Mouse (Mus musculus) C2C12 (cell line): Measurements from ENCODE around the gene Ankrd17. TPM values are rescaled to one million over a fixed set of nuclear protein-coding genes. Genes with fewer than 3 reads are reported as not detected.

ENCODE experiments used
- H3K27me3 ChIP-seq: one replicate; pipeline ENCODE4 v1.6.1; 2011; ENCODE audit not compliant: control insufficient read depth, insufficient read depth, insufficient read length
- H3K36me3 ChIP-seq: one replicate; pipeline ENCODE4 v1.6.1; 2011; ENCODE audit not compliant: control insufficient read depth, insufficient read depth
- H3K4me3 ChIP-seq: one replicate; pipeline ENCODE4 v1.5.1; 2011; ENCODE audit warnings: mild to moderate bottlenecking, control low read depth; ENCODE audit not compliant: poor library complexity, insufficient read depth, severe bottlenecking
- H3K79me2 ChIP-seq: one replicate; pipeline ENCODE4 v1.6.1; 2011; ENCODE audit not compliant: control insufficient read depth, insufficient read depth
- H3K79me3 ChIP-seq: one replicate; pipeline ENCODE4 v1.6.1; 2011; ENCODE audit warnings: low read depth, control low read depth
- H3ac ChIP-seq: one replicate; pipeline ENCODE3; 2011; ENCODE audit warnings: low read depth; ENCODE audit not compliant: control insufficient read depth, insufficient read length
- CEBPB ChIP-seq: IDR thresholded peaks from one replicate; pipeline ENCODE4 v1.6.1; 2011; ENCODE audit warnings: low read depth, mild to moderate bottlenecking, control low read depth, moderate library complexity
- CTCF ChIP-seq: IDR thresholded peaks from one replicate; pipeline ENCODE4 v1.5.1; 2011; ENCODE audit not compliant: control insufficient read depth, insufficient read depth, insufficient read length
- FOSL1 ChIP-seq: IDR thresholded peaks from one replicate; pipeline ENCODE4 v1.8.0; 2011; ENCODE audit warnings: mild to moderate bottlenecking, low read length; ENCODE audit not compliant: poor library complexity, insufficient read depth, severe bottlenecking
- MAX ChIP-seq: IDR thresholded peaks from one replicate; pipeline ENCODE4 v1.6.1; 2011; ENCODE audit warnings: mild to moderate bottlenecking, control low read depth
- MYOD1 ChIP-seq: IDR thresholded peaks from one replicate; pipeline ENCODE4 v1.6.1; 2011; ENCODE audit warnings: low read depth; ENCODE audit not compliant: control insufficient read depth, insufficient read length
- MYOG ChIP-seq: IDR thresholded peaks from one replicate; pipeline ENCODE4 v1.6.1; 2011; ENCODE audit not compliant: control insufficient read depth, insufficient read length; ENCODE audit errors: extremely low read depth
- USF1 ChIP-seq: IDR thresholded peaks from one replicate; pipeline ENCODE4 v1.6.1; 2011; ENCODE audit warnings: low read depth, mild to moderate bottlenecking, control low read depth, moderate library complexity
- polyA plus RNA-seq: library from polyadenylated mRNA; unstranded; fragments of >200 nt; fragmentation: generic; extraction: Trizol; gene quantifications from one replicate; pipeline ENCODE4 v1.2.1, GENCODE M21; 2012; ENCODE audit warnings: missing spikeins

Ankrd17 gene
- polyA plus RNA-seq, 1 experiment = 16.0 TPM

- Histone ChIP-seq H3ac (no peak overlapping the region), H3K36me3 (peaks cover 81% of the 10 kb centered on the region), H3K27me3 (no peaks in the 10 kb centered on the region), H3K79me2 (peaks cover 34% of the 10 kb centered on the region), H3K4me3 (no peak overlapping the region), H3K79me3 (peaks cover 11% of the 10 kb centered on the region)
- TF ChIP-seq MYOG (no peak), CEBPB (no peak), MAX (no peak), USF1 (no peak), MYOD1 (no peak), FOSL1 (no peak), CTCF (no peak)
Measured at GRCm38 (mm10) chr5:90298396-90298795, 68.0 kb downstream of the Ankrd17 start.

DNA sequence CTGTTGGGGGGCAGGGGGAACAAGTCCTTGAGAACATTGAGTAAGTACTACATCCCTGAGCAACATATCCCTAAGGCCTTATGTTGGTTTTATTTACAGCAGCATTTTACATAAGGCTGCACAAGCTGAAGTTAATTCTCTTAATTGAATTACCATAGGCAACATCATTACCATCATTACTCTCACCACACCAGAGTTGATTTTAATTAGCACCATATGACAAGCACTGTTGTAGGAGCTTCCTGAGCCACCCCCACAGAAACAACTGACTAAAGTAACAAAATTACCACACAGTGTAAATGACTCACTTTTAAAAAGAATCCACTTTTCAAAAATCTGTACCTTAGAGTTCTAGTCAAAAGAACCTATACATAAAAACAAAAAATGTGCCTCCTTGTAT lies 76.5 kb downstream of the Ankrd17 start:
- no peak overlapping the region for H3ac ChIP-seq
- H3K4me3 ChIP-seq = no peak overlapping the region
- no peaks in the 10 kb centered on the region for H3K79me3 ChIP-seq
- no peaks in the 10 kb centered on the region for H3K27me3 ChIP-seq
- no peaks in the 10 kb centered on the region for H3K79me2 ChIP-seq
- TF ChIP-seq MAX = no peak
- TF ChIP-seq USF1 = no peak
- no peak for TF ChIP-seq CTCF
- no peak for TF ChIP-seq MYOD1
- no peak for TF ChIP-seq MYOG
- TF ChIP-seq FOSL1 = no peak
- no peak for TF ChIP-seq CEBPB
- H3K36me3 ChIP-seq = peaks cover 89% of the 10 kb centered on the region

DNA sequence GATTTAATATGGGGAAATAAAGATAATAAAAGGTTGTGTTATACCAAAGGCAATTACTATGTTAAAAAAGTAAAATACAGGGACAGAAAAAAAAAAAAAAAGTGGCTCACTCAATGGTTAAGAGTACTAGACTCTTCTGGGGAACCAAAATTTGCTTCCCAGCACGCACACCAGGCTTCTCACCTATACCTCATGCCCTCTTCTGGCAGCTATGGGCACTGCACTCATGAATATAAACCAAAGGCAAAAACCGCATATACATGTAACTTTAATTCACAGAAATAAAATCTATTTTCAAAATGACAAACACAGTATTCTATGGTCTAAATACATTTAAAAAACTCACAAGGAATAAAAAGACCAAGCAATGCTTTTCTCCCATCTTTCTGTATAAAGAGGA lies 79.8 kb downstream of the Ankrd17 start:
- TF ChIP-seq MYOD1 (no peak), FOSL1 (no peak), CEBPB (no peak), MYOG (no peak), CTCF (no peak), MAX (no peak), USF1 (no peak)
- H3K79me3 ChIP-seq = no peaks in the 10 kb centered on the region
- H3ac ChIP-seq = no peak overlapping the region
- no peaks in the 10 kb centered on the region for H3K27me3 ChIP-seq
- no peaks in the 10 kb centered on the region for H3K79me2 ChIP-seq
- peaks cover 86% of the 10 kb centered on the region for H3K36me3 ChIP-seq
- no peak overlapping the region for H3K4me3 ChIP-seq

DNA sequence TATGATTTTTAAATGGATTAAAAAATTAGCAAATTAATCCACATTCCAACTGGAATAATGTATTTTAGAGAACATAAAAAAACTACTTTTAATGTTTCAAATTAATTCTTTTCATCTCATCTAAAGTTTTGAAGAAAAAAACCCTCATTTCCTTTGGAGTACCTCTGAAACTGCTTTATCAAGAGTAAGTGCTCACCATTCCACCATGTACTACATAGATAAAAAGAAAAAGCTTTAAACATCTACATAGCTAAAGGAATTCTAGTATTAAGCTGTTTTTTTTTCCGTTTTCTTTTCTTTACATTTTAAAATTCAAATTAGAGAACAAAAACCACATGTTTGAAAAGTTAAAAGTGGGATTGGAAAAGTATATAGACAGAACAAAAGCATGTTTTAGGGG lies 86.3 kb downstream of the Ankrd17 start:
- TF ChIP-seq CEBPB = no peak
- no peak for TF ChIP-seq CTCF
- TF ChIP-seq USF1 = no peak
- H3K79me3 ChIP-seq = peaks cover 3% of the 10 kb centered on the region

GRCm38 (mm10) chr5:90279418-90279817 lies 87.0 kb downstream of the Ankrd17 start:
- Histone ChIP-seq H3K4me3 (no peak overlapping the region), H3K36me3 (peaks cover 75% of the 10 kb centered on the region), H3K79me3 (peaks cover 3% of the 10 kb centered on the region), H3K27me3 (no peaks in the 10 kb centered on the region), H3K79me2 (no peaks in the 10 kb centered on the region), H3ac (no peak overlapping the region)
- TF ChIP-seq FOSL1 (no peak), CEBPB (no peak), MAX (no peak), MYOD1 (no peak), MYOG (no peak), CTCF (no peak), USF1 (no peak)

More for the DNA sequence above, 86.3 kb downstream of the Ankrd17 start:
- no peaks in the 10 kb centered on the region for H3K79me2 ChIP-seq
- no peaks in the 10 kb centered on the region for H3K27me3 ChIP-seq
- H3K4me3 ChIP-seq = no peak overlapping the region
- H3K36me3 ChIP-seq = peaks cover 75% of the 10 kb centered on the region
- H3ac ChIP-seq = no peak overlapping the region

DNA sequence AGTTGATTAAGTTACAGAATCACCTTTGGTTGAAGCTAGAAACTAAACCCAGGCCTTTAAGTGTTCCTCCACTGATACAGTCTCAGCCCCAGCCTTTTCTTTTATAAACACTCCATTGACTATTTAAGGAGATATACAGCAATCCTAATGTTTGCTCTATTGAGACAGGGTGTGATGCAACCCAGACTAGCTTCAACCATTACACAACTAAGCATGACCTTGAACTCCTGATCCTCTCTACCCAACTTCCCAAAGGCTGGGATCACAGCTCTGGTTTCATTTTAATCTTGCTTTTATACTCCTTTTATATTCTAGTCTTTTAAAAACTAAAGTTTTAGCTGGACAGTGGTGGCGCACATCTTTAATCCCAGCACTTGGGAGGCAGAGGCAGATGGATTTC lies 88.9 kb downstream of the Ankrd17 start:
- no peaks in the 10 kb centered on the region for H3K79me2 ChIP-seq
- H3K79me3 ChIP-seq = peaks cover 3% of the 10 kb centered on the region
- no peak overlapping the region for H3K4me3 ChIP-seq
- TF ChIP-seq CEBPB (no peak), CTCF (no peak), MYOG (no peak), MAX (no peak), USF1 (no peak)
- H3K36me3 ChIP-seq = peaks cover 65% of the 10 kb centered on the region
- no peak overlapping the region for H3ac ChIP-seq
- no peaks in the 10 kb centered on the region for H3K27me3 ChIP-seq
